In the genomic region with DNA sequence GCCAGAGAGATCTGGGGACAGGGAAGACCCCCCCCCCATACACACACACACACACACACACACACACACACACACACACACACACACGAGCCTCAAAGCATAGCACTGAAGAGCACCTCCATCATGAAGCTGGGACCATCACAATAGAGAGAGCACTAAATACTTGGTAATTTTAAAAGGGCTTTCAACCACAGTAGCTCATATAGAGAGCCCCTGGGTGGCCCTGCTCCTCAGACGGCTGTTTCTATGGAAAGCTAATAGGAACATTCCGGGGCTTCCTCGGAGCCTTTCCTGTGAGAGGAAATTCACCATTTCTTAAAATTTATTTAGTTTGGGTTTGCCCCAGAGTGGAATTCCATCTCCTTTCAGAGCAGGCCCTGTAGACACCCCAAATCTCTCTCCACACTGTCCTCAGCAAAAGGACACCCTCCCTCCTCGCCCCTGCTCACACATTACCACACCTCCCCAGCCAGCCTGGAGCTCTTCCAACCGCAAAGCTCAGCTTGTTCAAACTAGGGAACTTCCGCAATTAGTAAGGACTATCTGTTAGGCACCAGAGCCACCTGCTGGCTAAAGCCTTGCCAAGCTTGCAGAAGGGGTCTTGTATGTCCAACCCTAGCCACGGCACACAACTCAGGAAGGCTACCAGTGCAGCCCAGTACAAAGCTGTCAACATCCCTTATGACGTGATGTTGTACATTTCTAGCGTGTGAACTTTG, we compare ENCODE assay signal across 8 mouse cellular contexts. TPM values are rescaled to one million over a fixed set of nuclear protein-coding genes. Genes with fewer than 3 reads are reported as not detected.
DNase-seq lines count a peak whose midpoint lies in the region; ATAC-seq lines count a peak whose summit lies in the region.

No protein-coding gene starts in this region.

- no peaks in the 10 kb centered on the region for H3K9me3 ChIP-seq in hindbrain, embryonic 14.5 days (ENCODE audit: control insufficient read depth, low read length)

- H3K36me3 ChIP-seq in hindbrain, embryonic 14.5 days (replicated peaks; ENCODE audit: control insufficient read depth, insufficient read depth): no peaks in the 10 kb centered on the region

- H3K4me2 ChIP-seq in hindbrain, embryonic 14.5 days (replicated peaks): peak overlapping the region; percentile 27; the same call in 1 of the 2 replicates

- no peaks in the 10 kb centered on the region; the same call in 1 of the 2 replicates for H3K4me1 ChIP-seq in hindbrain, embryonic 14.5 days (replicated peaks; ENCODE audit: control insufficient read depth, insufficient read depth, low read length)

- DNase-seq in adrenal gland, adult (ENCODE audit: inconsistent age in 2 of 2, low spot score in 1 of 2): peak; percentile 50 to 77
- DNase-seq in cerebellum, postnatal 4 days (ENCODE audit: low spot score in 2 of 2): peak; percentile 40 to 83
- peak; percentile 37 for DNase-seq in gastrocnemius, adult 18-20 months (ENCODE audit: low spot score)
- DNase-seq in hindbrain, embryonic 14.5 days (ENCODE audit: low spot score): peak; percentile 93
- DNase-seq in layer of hippocampus, postnatal 10 days (ENCODE audit: low spot score in 2 of 2): peak; percentile 87 to 88
- DNase-seq in lung, postnatal 14 days: peak; percentile 78
- DNase-seq in retina, postnatal 7 days (ENCODE audit: low read depth, low spot score): peak; percentile 66

- no peak overlapping the region for H3K4me3 ChIP-seq in hindbrain, embryonic 14.5 days (replicated peaks; ENCODE audit: low read length)

- H3K27me3 ChIP-seq in hindbrain, embryonic 14.5 days (ENCODE audit: control insufficient read depth, insufficient read depth, low read length): no peaks in the 10 kb centered on the region

- ATAC-seq in hindbrain, embryonic 14.5 days (ENCODE audit: low FRiP score): peak; percentile 77; the same call in 1 of the 2 replicates
- ATAC-seq in inflammation-experienced regulatory T-cells, adult 6 months: no peak

- H3K27ac ChIP-seq in hindbrain, embryonic 14.5 days: no peak overlapping the region

- WGBS in hindbrain, embryonic 14.5 days: 34% methylated on average over 10 of the region's 10 CpGs

- no peak overlapping the region for H3K9ac ChIP-seq in hindbrain, embryonic 14.5 days

RNA-seq across cellular contexts. Expression of gene D430019H16Rik, which starts 26.5 kb away (rescaled TPM):
- under 1 TPM; 0.09 to 0.11 TPM for total RNA-seq in gastrocnemius, adult 18-20 months (2021)
- 18.8 and 22.2 TPM in 2 replicates for polyA plus RNA-seq in hindbrain, embryonic 14.5 days (2014; fragmentation: Nextera tagmentation; extraction: Ambion mirVana)
- total RNA-seq in layer of hippocampus, postnatal 10 days (2021): 100 to 1,000 TPM; 158 to 166 TPM
- polyA plus RNA-seq in inflammation-experienced regulatory T-cells, adult 6 months (2017; shearing (Covaris generic)): under 1 TPM; 0.47 to 0.67 (median 0.64) TPM

Comparison
In these comparisons a context has a peak if more than half of its experiments do, and no peak if none do; other contexts are left out.
1. DNase-seq: peak in every context shown above with its lines; median percentile 93 in hindbrain, embryonic 14.5 days; 88 in layer of hippocampus, postnatal 10 days; 78 in lung, postnatal 14 days; 66 in retina, postnatal 7 days; 64 in adrenal gland, adult; 62 in cerebellum, postnatal 4 days; 37 in gastrocnemius, adult 18-20 months.
2. RNA of gene D430019H16Rik, which starts 26.5 kb away (total RNA-seq): 158 to 166 TPM in layer of hippocampus, postnatal 10 days; 0.09 to 0.11 TPM in gastrocnemius, adult 18-20 months; every median in the first group is over 100 times any median in the second.